Mouse (Mus musculus) heart, adult 2 months (tissue): ENCODE data around the gene Nutm2.

Experiments
- EP300 ChIP-seq: fragments of 200-500 bp; IDR thresholded peaks from 2 replicates; pipeline ENCODE4 v1.6.1; 2011; ENCODE audit warnings: low read depth, low read length, control low read depth; ENCODE audit not compliant: insufficient read depth
- POLR2A ChIP-seq: fragments of 200-500 bp; IDR thresholded peaks from 2 replicates; pipeline ENCODE4 v1.6.1; 2011; ENCODE audit warnings: mild to moderate bottlenecking, low read depth, low read length, control low read depth; ENCODE audit not compliant: insufficient read depth

GRCm38 (mm10) chr13:50417389-50418183 lies 49.5 kb upstream of the Nutm2 start, which contains the start of gene Fbxw17:
- TF ChIP-seq EP300 = no peak
- TF ChIP-seq POLR2A = peak; percentile 69
